Mouse (Mus musculus) olfactory bulb, adult 2 months (tissue): ENCODE measurements around the gene Aanat.

Experiments
- CTCF ChIP-seq: fragments of 200-500 bp; IDR thresholded peaks from 2 replicates; pipeline ENCODE4 v1.5.1; 2012; ENCODE audit warnings: low read depth, mild to moderate bottlenecking, low read length, moderate library complexity; ENCODE audit not compliant: insufficient read depth
- POLR2A ChIP-seq: fragments of 200-500 bp; IDR thresholded peaks from 2 replicates; pipeline ENCODE4 v1.6.1; 2012; ENCODE audit warnings: mild to moderate bottlenecking, low read depth, low read length, moderate library complexity; ENCODE audit not compliant: insufficient read depth

DNA sequence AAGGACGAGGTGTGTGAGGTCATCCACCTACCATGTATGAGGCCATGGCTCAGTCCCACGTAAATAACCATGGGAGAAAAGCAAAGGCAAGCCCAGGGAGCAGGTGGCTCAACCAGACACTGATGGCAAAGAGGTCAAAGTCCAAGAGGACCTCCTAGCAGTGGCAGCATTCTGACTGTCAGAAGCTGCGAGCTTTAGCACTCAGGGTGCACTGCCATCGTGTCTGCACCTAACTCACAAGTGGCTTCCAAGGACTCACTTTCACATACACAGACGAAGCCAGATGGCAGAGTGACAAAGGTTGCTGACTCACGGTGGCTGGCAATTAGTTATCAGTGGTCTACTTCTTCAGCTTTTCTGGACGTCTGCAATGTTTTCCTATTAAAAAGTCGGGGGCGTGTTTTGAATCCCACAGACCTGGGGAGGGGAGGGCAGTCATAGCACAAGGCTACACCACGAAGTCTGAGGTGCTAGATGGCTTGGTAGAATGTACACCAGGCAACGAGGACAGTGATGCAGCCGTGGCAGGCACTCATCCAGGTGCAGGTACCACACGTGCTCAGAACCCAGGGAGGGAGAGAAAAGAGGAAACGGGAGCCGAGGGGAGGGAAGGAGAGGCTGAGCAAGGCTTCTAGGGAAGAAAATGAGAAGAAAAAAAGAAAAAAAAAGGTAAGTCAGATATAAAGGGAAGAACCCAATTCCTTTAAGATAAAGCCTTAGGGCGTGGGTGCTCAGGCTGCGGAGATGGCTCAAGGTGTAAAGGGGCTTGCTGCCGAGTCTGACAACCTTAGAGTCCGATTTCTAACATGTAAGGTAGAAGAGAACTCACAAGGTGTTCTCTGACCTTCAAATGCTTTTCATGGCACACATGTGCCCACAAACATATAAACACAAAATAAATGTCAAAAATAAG lies 14.2 kb upstream of the Aanat start:
- no peak for TF ChIP-seq CTCF
- no peak for TF ChIP-seq POLR2A
